ENCODE assay signal across 8 mouse cellular contexts in the genomic region with DNA sequence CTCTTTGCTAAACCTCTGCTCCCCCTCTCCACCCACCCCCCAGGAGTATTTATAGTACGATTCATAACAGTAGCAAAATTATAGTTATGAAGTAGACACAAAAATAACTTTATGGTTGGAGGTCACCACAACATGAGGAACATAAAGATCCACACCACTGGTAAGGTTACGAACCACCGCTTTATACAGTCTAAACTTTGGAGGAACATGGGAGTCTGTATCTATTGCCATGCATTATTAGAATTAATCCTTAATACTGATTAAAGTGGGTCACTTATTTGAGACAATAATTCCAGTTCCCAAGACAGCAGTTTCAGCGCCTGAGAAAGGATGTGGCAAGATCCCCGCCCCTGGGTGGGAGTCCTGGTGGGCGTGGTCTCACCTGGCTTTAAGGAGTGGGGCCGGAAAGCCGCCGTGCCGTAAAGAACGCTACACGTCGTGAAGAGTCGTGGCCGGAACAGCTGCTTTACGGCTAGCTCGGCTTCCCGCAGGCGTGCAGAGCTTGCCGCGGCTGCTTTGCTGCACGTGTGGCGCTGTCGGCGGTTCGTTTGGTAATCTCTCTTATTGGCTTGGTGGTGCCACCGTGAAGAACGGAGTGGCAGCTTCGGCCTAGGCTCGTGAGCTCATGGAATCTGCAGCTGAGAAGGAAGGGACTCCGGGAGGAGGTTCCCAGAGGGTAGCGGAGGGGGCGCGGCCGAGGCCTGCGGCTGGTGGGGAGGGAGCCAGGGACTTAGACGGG. TPM values are rescaled to one million over a fixed set of nuclear protein-coding genes. Genes with fewer than 3 reads are reported as not detected.
DNase-seq lines count a peak whose midpoint lies in the region; ATAC-seq lines count a peak whose summit lies in the region.

A gene (plus strand): TSS at position 463 of the 739 bp plus-strand sequence.

- H3K4me1 ChIP-seq in brown adipose tissue, adult 24 weeks (ENCODE audit: control insufficient read depth, insufficient read depth, insufficient read length, low read length) = peaks cover 4% of the 10 kb centered on the region
- H3K4me1 ChIP-seq in heart, embryonic 13.5 days = peaks cover 19% of the 10 kb centered on the region
- H3K4me1 ChIP-seq in liver, embryonic 12.5 days = peaks cover 29% of the 10 kb centered on the region
- H3K4me1 ChIP-seq in stomach, embryonic 15.5 days = peaks cover 7% of the 10 kb centered on the region

- H3K9me3 ChIP-seq in heart, embryonic 13.5 days = no peaks in the 10 kb centered on the region
- no peaks in the 10 kb centered on the region for H3K9me3 ChIP-seq in liver, embryonic 12.5 days (replicated peaks)
- H3K9me3 ChIP-seq in stomach, embryonic 15.5 days = no peaks in the 10 kb centered on the region

- H3K27ac ChIP-seq in brown adipose tissue, adult 24 weeks (replicated peaks; ENCODE audit: low read depth, low read length) = no peak within 1 kb of the TSS
- peak within 1 kb of the TSS; percentile 67 for H3K27ac ChIP-seq in heart, embryonic 13.5 days (replicated peaks)
- peak within 1 kb of the TSS; percentile 46; the same call in 1 of the 2 replicates for H3K27ac ChIP-seq in liver, embryonic 12.5 days
- H3K27ac ChIP-seq in stomach, embryonic 15.5 days = peak within 1 kb of the TSS; percentile 75

- H3K27me3 ChIP-seq in heart, embryonic 13.5 days (replicated peaks) = no peaks in the 10 kb centered on the region
- H3K27me3 ChIP-seq in liver, embryonic 12.5 days (replicated peaks) = no peaks in the 10 kb centered on the region
- no peaks in the 10 kb centered on the region for H3K27me3 ChIP-seq in stomach, embryonic 15.5 days (replicated peaks)

- H3K4me2 ChIP-seq in heart, embryonic 13.5 days = peak within 1 kb of the TSS; percentile 92
- peak within 1 kb of the TSS; percentile 77 for H3K4me2 ChIP-seq in liver, embryonic 12.5 days
- peak within 1 kb of the TSS; percentile 86 for H3K4me2 ChIP-seq in stomach, embryonic 15.5 days

- peak within 1 kb of the TSS; percentile 83 for H3K9ac ChIP-seq in heart, embryonic 13.5 days
- H3K9ac ChIP-seq in liver, embryonic 12.5 days = peak within 1 kb of the TSS; percentile 68
- peak within 1 kb of the TSS; percentile 77 for H3K9ac ChIP-seq in stomach, embryonic 15.5 days

- DNase-seq in CD4-positive, CD25-positive, alpha-beta regulatory T cell, adult 2 months (ENCODE audit: low read depth, low spot score) = peak; percentile 96
- DNase-seq in fat pad, adult 2 months (ENCODE audit: extremely low read depth, low read depth, low spot score) = peak; percentile 37
- peak; percentile 96 for DNase-seq in kidney, postnatal 10 days
- peak; percentile 73 to 83 for DNase-seq in natural killer cell, adult 2 months (ENCODE audit: low spot score in 2 of 2)

- peaks cover 33% of the 10 kb centered on the region for H3K36me3 ChIP-seq in heart, embryonic 13.5 days
- H3K36me3 ChIP-seq in liver, embryonic 12.5 days = peaks cover 31% of the 10 kb centered on the region
- H3K36me3 ChIP-seq in stomach, embryonic 15.5 days = peaks cover 15% of the 10 kb centered on the region

- H3K4me3 ChIP-seq in brown adipose tissue, adult 24 weeks (ENCODE audit: insufficient read depth, low read depth, low read length) = peak within 1 kb of the TSS; percentile 81
- H3K4me3 ChIP-seq in heart, embryonic 13.5 days = peak within 1 kb of the TSS; percentile 91
- peak within 1 kb of the TSS; percentile 75 for H3K4me3 ChIP-seq in liver, embryonic 12.5 days
- H3K4me3 ChIP-seq in stomach, embryonic 15.5 days (replicated peaks) = peak within 1 kb of the TSS; percentile 87

- ATAC-seq in heart, embryonic 13.5 days (ENCODE audit: extremely low read depth, insufficient number of reproducible peaks, low FRiP score, low TSS enrichment) = peak; percentile 58
- ATAC-seq in liver, embryonic 12.5 days = peak; percentile 87
- ATAC-seq in stomach, embryonic 15.5 days (ENCODE audit: insufficient read depth, low FRiP score, low read depth) = peak; percentile 86

- WGBS in heart, embryonic 13.5 days = 5% methylated on average over 37 of the region's 37 CpGs
- 6% methylated on average over 37 of the region's 37 CpGs for WGBS in liver, embryonic 12.5 days (ENCODE audit: insufficient replicate concordance)
- 6% methylated on average over 37 of the region's 37 CpGs for WGBS in stomach, embryonic 15.5 days

RNA-seq across cellular contexts. Expression of the gene that starts here (rescaled TPM):
- polyA plus RNA-seq in brown adipose tissue, adult 24 weeks (2012; ENCODE audit: insufficient read depth, insufficient read length, missing spikeins) = 10.5 and 11.6 TPM in 2 replicates
- 23.3 and 26.7 TPM in 2 replicates for polyA plus RNA-seq in heart, embryonic 13.5 days (2015; fragmentation: Nextera tagmentation; extraction: Ambion mirVana)
- polyA plus RNA-seq in liver, embryonic 12.5 days (2016; fragmentation: Nextera tagmentation; extraction: Ambion mirVana) = 25.7 and 26.1 TPM in 2 replicates
- 29.8 and 30.2 TPM in 2 replicates for polyA plus RNA-seq in stomach, embryonic 15.5 days (2015; fragmentation: Nextera tagmentation; extraction: Ambion mirVana)

Comparison
In these comparisons a context has a peak if more than half of its experiments do, and no peak if none do; other contexts are left out.
1. DNase-seq: peak in every context shown above with its lines; median percentile 96 in CD4-positive, CD25-positive, alpha-beta regulatory T cell, adult 2 months; 96 in kidney, postnatal 10 days; 78 in natural killer cell, adult 2 months; 37 in fat pad, adult 2 months.